Mouse (Mus musculus) splenic B cell, adult 2 months (primary cell): ENCODE results near the gene Trim47.

ENCODE experiments used
- DNase-seq: peaks from one replicate; pipeline ENCODE4 v3.0.0-alpha.2; 2011; ENCODE audit warnings: low read depth, low spot score
- H3K27me3 ChIP-seq: 2 replicates; pipeline ENCODE4 v1.6.1; 2012; ENCODE audit warnings: mild to moderate bottlenecking, low read length, moderate library complexity, mixed read lengths; ENCODE audit not compliant: control insufficient read depth, poor library complexity, insufficient read depth, severe bottlenecking
- H3K36me3 ChIP-seq: 2 replicates; pipeline ENCODE4 v1.6.1; 2012; ENCODE audit warnings: mild to moderate bottlenecking, low read length, moderate library complexity, mixed read lengths; ENCODE audit not compliant: control insufficient read depth, poor library complexity, insufficient read depth, severe bottlenecking

The Trim47 gene

GRCm38 (mm10) chr11:116058868-116059690 lies 67.9 kb downstream of the Trim47 start:
- no peak for DNase-seq
- peaks cover 10% of the 10 kb centered on the region for H3K36me3 ChIP-seq
- no peaks in the 10 kb centered on the region for H3K27me3 ChIP-seq

GRCm38 (mm10) chr11:116058022-116058614 lies 68.9 kb downstream of the Trim47 start:
- H3K36me3 ChIP-seq: peaks cover 10% of the 10 kb centered on the region
- no peak for DNase-seq
- H3K27me3 ChIP-seq: no peaks in the 10 kb centered on the region

- Histone ChIP-seq H3K27me3 (no peaks in the 10 kb centered on the region), H3K36me3 (peaks cover 13% of the 10 kb centered on the region)
- DNase-seq: no peak
These were observed 69.7 kb downstream of the Trim47 start for GRCm38 (mm10) chr11:116057237-116057881.

GRCm38 (mm10) chr11:116055873-116056272 lies 71.1 kb downstream of the Trim47 start:
- DNase-seq: no peak
- peaks cover 13% of the 10 kb centered on the region for H3K36me3 ChIP-seq
- no peaks in the 10 kb centered on the region for H3K27me3 ChIP-seq
